Mouse (Mus musculus) limb, embryonic 10.5 days (tissue): ENCODE measurements at regions not wholly inside any gene's neighbourhood (a gene's known extent, or its start where the extent isn't known, plus 50 kb on each side); places are given as distances from the start of the nearest gene placed in this dataset.

Experiments used
- DNase-seq: peaks from one replicate; pipeline ENCODE4 v3.0.0-alpha.2; 2017; ENCODE audit warnings: low spot score
- H3K27ac ChIP-seq: fragments of 300-500 bp; sonication (generic); 2 replicates; pipeline ENCODE4 v1.5.1; 2016; ENCODE audit warnings: mild to moderate bottlenecking
- H3K27me3 ChIP-seq: fragments of 300-500 bp; sonication (generic); 2 replicates; pipeline ENCODE4 v1.6.1; 2016; ENCODE audit warnings: low read depth, mild to moderate bottlenecking; ENCODE audit not compliant: poor library complexity, severe bottlenecking
- H3K36me3 ChIP-seq: fragments of 300-500 bp; sonication (generic); 2 replicates; pipeline ENCODE4 v1.6.1; 2016; ENCODE audit warnings: mild to moderate bottlenecking, moderate library complexity
- H3K4me1 ChIP-seq: fragments of 300-500 bp; sonication (generic); 2 replicates; pipeline ENCODE4 v1.6.1; 2016
- H3K4me3 ChIP-seq: fragments of 300-500 bp; sonication (generic); 2 replicates; pipeline ENCODE4 v1.5.1; 2016; ENCODE audit warnings: mild to moderate bottlenecking, moderate library complexity
- H3K9me3 ChIP-seq: fragments of 300-500 bp; sonication (generic); replicated peaks from 2 replicates; pipeline ENCODE4 v1.6.1; 2016; ENCODE audit warnings: mild to moderate bottlenecking
- WGBS: fragments of 180-500 bp; shearing (Covaris S2); methylation state at CpG from one replicate; pipeline ENCODE4 v1.1.7; 2016; 5-methylcytosine and 5-hydroxymethylcytosine counted together

GRCm38 (mm10) chr11:18821384-18821783, 197.4 kb downstream of the Meis1 start:
- 59% methylated on average over 1 of the region's 1 CpGs for WGBS
- Histone ChIP-seq H3K27me3 (no peaks in the 10 kb centered on the region), H3K4me3 (no peak overlapping the region), H3K36me3 (no peaks in the 10 kb centered on the region), H3K9me3 (no peaks in the 10 kb centered on the region), H3K4me1 (no peaks in the 10 kb centered on the region), H3K27ac (no peak overlapping the region)
- no peak for DNase-seq

GRCm38 (mm10) chr11:18814110-18814509, 204.7 kb downstream of the Meis1 start:
- Histone ChIP-seq H3K27me3 (no peaks in the 10 kb centered on the region), H3K4me3 (no peak overlapping the region), H3K36me3 (no peaks in the 10 kb centered on the region), H3K4me1 (no peaks in the 10 kb centered on the region), H3K9me3 (no peaks in the 10 kb centered on the region), H3K27ac (no peak overlapping the region)
- DNase-seq = no peak
- 94% methylated on average over 3 of the region's 3 CpGs for WGBS

- Histone ChIP-seq H3K4me3 (no peak overlapping the region), H3K27me3 (no peaks in the 10 kb centered on the region), H3K9me3 (no peaks in the 10 kb centered on the region), H3K4me1 (peaks cover 6% of the 10 kb centered on the region; the same call in 1 of the 2 replicates), H3K36me3 (no peaks in the 10 kb centered on the region), H3K27ac (no peak overlapping the region)
- no peak for DNase-seq
- 96% methylated on average over 3 of the region's 3 CpGs for WGBS
Measured at GRCm38 (mm10) chr11:18767479-18767878, 251.3 kb downstream of the Meis1 start.

- DNase-seq = no peak
- H3K4me1 ChIP-seq = peaks cover 6% of the 10 kb centered on the region; the same call in 1 of the 2 replicates
- H3K27me3 ChIP-seq = no peaks in the 10 kb centered on the region
- H3K36me3 ChIP-seq = no peaks in the 10 kb centered on the region
- 75% methylated on average over 6 of the region's 6 CpGs for WGBS
- H3K27ac ChIP-seq = no peak overlapping the region
- no peak overlapping the region for H3K4me3 ChIP-seq
- H3K9me3 ChIP-seq = no peaks in the 10 kb centered on the region
Measured at GRCm38 (mm10) chr11:18766458-18767016, 252.2 kb downstream of the Meis1 start.

GRCm38 (mm10) chr11:18758591-18759074, 260.2 kb downstream of the Meis1 start:
- Histone ChIP-seq H3K9me3 (no peaks in the 10 kb centered on the region), H3K27ac (no peak overlapping the region; the same call in 1 of the 2 replicates), H3K4me3 (no peak overlapping the region), H3K27me3 (peaks cover 12% of the 10 kb centered on the region; the same call in 1 of the 2 replicates), H3K4me1 (peaks cover 57% of the 10 kb centered on the region), H3K36me3 (no peaks in the 10 kb centered on the region)
- DNase-seq = peak; percentile 79
- 14% methylated on average over 6 of the region's 6 CpGs for WGBS

GRCm38 (mm10) chr11:18756576-18756975, 262.2 kb downstream of the Meis1 start:
- H3K36me3 ChIP-seq = no peaks in the 10 kb centered on the region
- WGBS = 19% methylated on average over 1 of the region's 1 CpGs
- 0 out of 2 replicates have a peak overlapping the region, but pooled peaks have one; percentile 19 for H3K27ac ChIP-seq
- H3K4me1 ChIP-seq = peaks cover 61% of the 10 kb centered on the region
- no peak overlapping the region for H3K4me3 ChIP-seq
- H3K9me3 ChIP-seq = no peaks in the 10 kb centered on the region
- H3K27me3 ChIP-seq = peaks cover 28% of the 10 kb centered on the region
- DNase-seq = no peak

- H3K36me3 ChIP-seq = no peaks in the 10 kb centered on the region
- no peaks in the 10 kb centered on the region for H3K9me3 ChIP-seq
- no peak overlapping the region for H3K4me3 ChIP-seq
- 43% methylated on average over 9 of the region's 9 CpGs for WGBS
- H3K27me3 ChIP-seq = peaks cover 36% of the 10 kb centered on the region
- peaks cover 75% of the 10 kb centered on the region for H3K4me1 ChIP-seq
- peak overlapping the region; percentile 58; the same call in 1 of the 2 replicates for H3K27ac ChIP-seq
- peak; percentile 34 for DNase-seq
Measured at GRCm38 (mm10) chr11:18754732-18755525, 263.9 kb downstream of the Meis1 start.

- Histone ChIP-seq H3K27ac (peak overlapping the region; percentile 58), H3K9me3 (no peaks in the 10 kb centered on the region), H3K27me3 (peaks cover 46% of the 10 kb centered on the region), H3K4me1 (peaks cover 75% of the 10 kb centered on the region), H3K36me3 (no peaks in the 10 kb centered on the region), H3K4me3 (no peak overlapping the region)
- DNase-seq = no peak
- WGBS = 19% methylated on average over 9 of the region's 9 CpGs
Measured at GRCm38 (mm10) chr11:18753856-18754255, 264.9 kb downstream of the Meis1 start.

- WGBS = 72% methylated on average over 1 of the region's 1 CpGs
- no peak overlapping the region for H3K27ac ChIP-seq
- peaks cover 46% of the 10 kb centered on the region for H3K27me3 ChIP-seq
- H3K4me1 ChIP-seq = peaks cover 75% of the 10 kb centered on the region
- no peaks in the 10 kb centered on the region for H3K36me3 ChIP-seq
- no peaks in the 10 kb centered on the region for H3K9me3 ChIP-seq
- no peak overlapping the region for H3K4me3 ChIP-seq
- no peak for DNase-seq
Measured at GRCm38 (mm10) chr11:18753246-18753645, 265.5 kb downstream of the Meis1 start.

GRCm38 (mm10) chr11:18752512-18752911, 266.3 kb downstream of the Meis1 start:
- no peak for DNase-seq
- Histone ChIP-seq H3K27me3 (peaks cover 46% of the 10 kb centered on the region), H3K27ac (no peak overlapping the region), H3K9me3 (no peaks in the 10 kb centered on the region), H3K36me3 (no peaks in the 10 kb centered on the region), H3K4me1 (peaks cover 76% of the 10 kb centered on the region), H3K4me3 (no peak overlapping the region)
- WGBS = 43% methylated on average over 2 of the region's 2 CpGs

- Histone ChIP-seq H3K27ac (peak overlapping the region; percentile 53; the same call in 1 of the 2 replicates), H3K4me3 (peak overlapping the region; percentile 27; the same call in 1 of the 2 replicates), H3K27me3 (peaks cover 50% of the 10 kb centered on the region), H3K36me3 (no peaks in the 10 kb centered on the region), H3K9me3 (no peaks in the 10 kb centered on the region), H3K4me1 (peaks cover 76% of the 10 kb centered on the region)
- DNase-seq = no peak
- WGBS = 20% methylated on average over 20 of the region's 20 CpGs
Measured at GRCm38 (mm10) chr11:18750911-18751841, 267.6 kb downstream of the Meis1 start.

- WGBS = 33% methylated on average over 2 of the region's 2 CpGs
- Histone ChIP-seq H3K27ac (no peak overlapping the region), H3K4me3 (no peak overlapping the region), H3K27me3 (peaks cover 50% of the 10 kb centered on the region), H3K36me3 (no peaks in the 10 kb centered on the region), H3K9me3 (no peaks in the 10 kb centered on the region), H3K4me1 (peaks cover 76% of the 10 kb centered on the region)
- DNase-seq = no peak
Measured at GRCm38 (mm10) chr11:18750080-18750375, 268.8 kb downstream of the Meis1 start.
